Mouse (Mus musculus) kidney, adult 8-10 months (tissue): ENCODE measurements at regions not wholly inside any gene's neighbourhood (a gene's known extent, or its start where the extent isn't known, plus 50 kb on each side); places are given as distances from the start of the nearest gene placed in this dataset.

Experiments used
- DNase-seq, 2 experiments: peaks; one replicate each; pipeline ENCODE4 v3.0.0; 2022

GRCm38 (mm10) chr11:79762027-79762426 lies 171.0 kb downstream of the Rab11fip4 start:
- DNase-seq, result no peak

- DNase-seq, result no peak
Measured at GRCm38 (mm10) chr11:79760533-79760932, 169.5 kb downstream of the Rab11fip4 start.

GRCm38 (mm10) chr11:79758281-79758680 lies 167.3 kb downstream of the Rab11fip4 start:
- no peak for DNase-seq

GRCm38 (mm10) chr11:79757513-79758071 lies 166.6 kb downstream of the Rab11fip4 start:
- peak; percentile 75 to 90 for DNase-seq

- DNase-seq, result no peak
Measured at GRCm38 (mm10) chr11:79756305-79756846, 165.4 kb downstream of the Rab11fip4 start.

- no peak for DNase-seq
Measured at GRCm38 (mm10) chr11:79753491-79753890, 162.5 kb downstream of the Rab11fip4 start.

- DNase-seq, result no peak
Measured at GRCm38 (mm10) chr11:79752717-79753480, 161.9 kb downstream of the Rab11fip4 start.

GRCm38 (mm10) chr11:79751751-79752716 lies 161.0 kb downstream of the Rab11fip4 start:
- no peak for DNase-seq

GRCm38 (mm10) chr11:79750943-79751342 lies 159.9 kb downstream of the Rab11fip4 start:
- DNase-seq, result no peak

- DNase-seq, result no peak
Measured at GRCm38 (mm10) chr11:79749755-79750434, 158.9 kb downstream of the Rab11fip4 start.

GRCm38 (mm10) chr11:79749141-79749540 lies 158.1 kb downstream of the Rab11fip4 start:
- DNase-seq, result no peak

GRCm38 (mm10) chr11:79748606-79749125 lies 157.7 kb downstream of the Rab11fip4 start:
- DNase-seq, result no peak

GRCm38 (mm10) chr11:79747801-79748200 lies 156.8 kb downstream of the Rab11fip4 start:
- DNase-seq, result peak in 1 of 2 experiments; percentile 51
